Mouse (Mus musculus) intestine, embryonic 14.5 days (tissue): ENCODE data around the gene Rnf41. TPM values are rescaled to one million over a fixed set of nuclear protein-coding genes. Genes with fewer than 3 reads are reported as not detected.
A peak's percentile ranks its signal among the peaks of the same experiment; 100 is the strongest.

ENCODE experiments used
- ATAC-seq: fragments of 200-750 bp; cut with Nextera tagmentation; replicated peaks from 2 replicates; pipeline ENCODE4 v1.8.0; 2017; ENCODE audit warnings: low read depth, moderate number of reproducible peaks, moderate TSS enrichment, moderate library complexity; ENCODE audit not compliant: low FRiP score, low TSS enrichment
- DNase-seq: peaks from one replicate; pipeline ENCODE4 v3.0.0-alpha.2; 2018; ENCODE audit warnings: low spot score
- H3K27ac ChIP-seq: fragments of 300-500 bp; sonication (generic); 2 replicates; pipeline ENCODE4 v1.5.1; 2014; ENCODE audit warnings: low read depth, mild to moderate bottlenecking, control low read depth
- H3K27me3 ChIP-seq: fragments of 300-500 bp; sonication (generic); replicated peaks from 2 replicates; pipeline ENCODE4 v1.6.1; 2014; ENCODE audit warnings: low read length, control low read depth; ENCODE audit not compliant: control insufficient read depth, insufficient read depth
- H3K36me3 ChIP-seq: fragments of 300-500 bp; sonication (generic); 2 replicates; pipeline ENCODE4 v1.6.1; 2014; ENCODE audit warnings: low read length, control low read depth; ENCODE audit not compliant: control insufficient read depth, insufficient read depth
- H3K4me1 ChIP-seq: fragments of 300-500 bp; sonication (generic); replicated peaks from 2 replicates; pipeline ENCODE4 v1.6.1; 2014; ENCODE audit warnings: low read length, control low read depth, mixed read lengths; ENCODE audit not compliant: control insufficient read depth, insufficient read depth
- H3K4me2 ChIP-seq: fragments of 300-500 bp; sonication (generic); 2 replicates; pipeline ENCODE4 v1.6.1; 2014; ENCODE audit warnings: low read length
- H3K4me3 ChIP-seq: fragments of 300-500 bp; sonication (generic); 2 replicates; pipeline ENCODE4 v1.5.1; 2014; ENCODE audit warnings: low read depth, low read length, control low read depth, mixed read lengths
- H3K9ac ChIP-seq: fragments of 300-500 bp; sonication (generic); 2 replicates; pipeline ENCODE4 v1.6.1; 2014; ENCODE audit warnings: mild to moderate bottlenecking, low read length
- H3K9me3 ChIP-seq: fragments of 300-500 bp; sonication (generic); 2 replicates; pipeline ENCODE4 v1.6.1; 2016; ENCODE audit warnings: low read length, control low read depth; ENCODE audit not compliant: control insufficient read depth
- WGBS: fragments of 180-500 bp; shearing (Covaris S2); extraction: QIAGEN DNeasy Blood & Tissue Kit; methylation state at CpG from one replicate; pipeline ENCODE4 v1.1.7; 2014; 5-methylcytosine and 5-hydroxymethylcytosine counted together
- microRNA-seq: library from miRNA; unstranded; fragments of <30 nt; microRNA quantifications from one replicate; pipeline ENCODE4, GENCODE M21; 2016
- polyA plus RNA-seq: library from polyadenylated mRNA; unstranded; fragments of >200 nt; fragmentation: Nextera tagmentation; extraction: Ambion mirVana; gene quantifications from 2 replicates; pipeline ENCODE4 v1.2.1, GENCODE M21; 2014

The Rnf41 gene
- polyA plus RNA-seq, 1 experiment from 2014 or later, result 30.5 TPM

DNA sequence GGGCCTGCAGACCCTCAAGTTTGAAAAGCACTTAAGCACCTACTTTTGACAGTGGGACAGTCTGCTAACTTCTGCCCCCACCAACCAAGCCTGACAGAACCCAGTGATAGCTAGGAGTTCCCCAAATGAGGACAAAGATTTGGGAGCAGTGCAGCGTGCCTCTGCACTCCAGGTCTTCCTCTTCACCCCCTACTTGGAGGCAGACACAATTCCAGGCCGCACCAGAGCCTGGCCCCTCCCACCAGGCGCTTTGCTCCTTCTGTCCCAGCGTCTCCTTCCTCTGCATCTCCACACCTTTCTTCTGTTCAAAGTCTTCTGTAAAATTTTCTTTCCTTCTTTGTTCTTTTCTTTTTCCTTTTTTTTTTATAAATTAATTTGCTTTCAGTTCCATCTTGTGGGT lies 78.3 kb downstream of the Rnf41 start:
- peaks cover 19% of the 10 kb centered on the region for H3K4me1 ChIP-seq
- H3K4me3 ChIP-seq, result 0 out of 2 replicates have a peak overlapping the region, but pooled peaks have one; percentile 6
- no peaks in the 10 kb centered on the region for H3K9me3 ChIP-seq
- H3K27me3 ChIP-seq, result no peaks in the 10 kb centered on the region
- ATAC-seq (no peak), DNase-seq (no peak)
- peak overlapping the region; percentile 23 for H3K9ac ChIP-seq
- peak overlapping the region; percentile 95 for H3K27ac ChIP-seq
- H3K36me3 ChIP-seq, result peaks cover 66% of the 10 kb centered on the region
- WGBS, result 28% methylated on average over 4 of the region's 4 CpGs
- H3K4me2 ChIP-seq, result peak overlapping the region; percentile 31

DNA sequence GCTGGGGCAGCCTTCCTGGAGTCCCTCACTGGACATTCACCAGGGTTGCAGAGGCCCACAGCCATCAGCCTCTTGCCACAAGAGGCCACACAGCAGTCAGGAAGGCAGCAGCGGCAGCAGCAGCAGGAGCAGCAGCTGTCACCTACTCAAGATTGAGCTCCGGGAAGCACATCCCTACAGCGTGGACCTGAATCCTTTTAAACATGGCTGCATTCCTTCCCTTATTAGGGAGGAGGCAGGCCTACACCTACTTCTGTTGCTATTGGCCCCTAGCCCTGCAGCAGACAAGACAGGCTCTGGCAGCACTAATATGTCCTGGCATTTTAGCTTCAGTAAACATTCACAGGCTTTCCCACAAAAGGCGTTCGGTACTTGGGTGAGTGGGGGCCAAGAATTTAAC lies 78.8 kb downstream of the Rnf41 start:
- no peaks in the 10 kb centered on the region for H3K9me3 ChIP-seq
- peak overlapping the region; percentile 97 for H3K9ac ChIP-seq
- DNase-seq (no peak), ATAC-seq (no peak)
- H3K27me3 ChIP-seq, result no peaks in the 10 kb centered on the region
- H3K4me1 ChIP-seq, result peaks cover 23% of the 10 kb centered on the region
- peak overlapping the region; percentile 87 for H3K4me2 ChIP-seq
- H3K27ac ChIP-seq, result peak overlapping the region; percentile 95
- 23% methylated on average over 5 of the region's 5 CpGs for WGBS
- H3K36me3 ChIP-seq, result peaks cover 65% of the 10 kb centered on the region
- 0 out of 2 replicates have a peak overlapping the region, but pooled peaks have one; percentile 6 for H3K4me3 ChIP-seq

DNA sequence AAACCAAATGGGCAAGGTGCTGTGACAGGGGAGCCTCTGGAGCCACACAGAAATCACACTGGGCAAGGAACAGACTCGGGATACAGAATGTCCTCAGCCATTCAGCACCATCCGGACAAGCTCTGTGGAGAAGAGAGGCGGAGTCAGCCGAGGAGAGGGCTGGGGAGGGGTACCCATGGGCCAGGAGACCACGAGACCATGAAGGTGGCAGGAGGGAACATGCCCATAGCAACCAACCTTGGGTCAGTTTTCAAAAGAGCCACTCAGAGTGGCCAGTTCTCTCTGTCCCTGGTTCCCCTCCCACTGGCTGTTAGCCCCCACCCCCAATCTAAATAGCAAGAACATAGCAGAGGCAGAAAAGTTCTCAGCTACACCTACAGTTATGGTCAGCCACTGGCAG lies 79.5 kb downstream of the Rnf41 start:
- 40% methylated on average over 5 of the region's 5 CpGs for WGBS
- H3K4me2 ChIP-seq, result peak overlapping the region; percentile 87

More for the DNA sequence above, 79.5 kb downstream of the Rnf41 start:
- no peaks in the 10 kb centered on the region for H3K27me3 ChIP-seq
- H3K4me3 ChIP-seq, result peak overlapping the region; percentile 99
- peaks cover 59% of the 10 kb centered on the region for H3K36me3 ChIP-seq
- no peaks in the 10 kb centered on the region for H3K9me3 ChIP-seq
- peaks cover 23% of the 10 kb centered on the region for H3K4me1 ChIP-seq
- ATAC-seq, result no peak
- H3K27ac ChIP-seq, result peak overlapping the region; percentile 95
- DNase-seq, result no peak
- H3K9ac ChIP-seq, result peak overlapping the region; percentile 97

Small RNAs within 50 kb of the gene (microRNA-seq; reads per million reads assigned to microRNA genes)
- gene Gm25361 (not detected), gene Gm26308 (not detected), gene Mir6914 (0.34 reads per million), gene Mir6915 (1.7 reads per million, percentile 19 among the genes with 10 or more reads in this experiment), gene Mir8105 (0.93 reads per million, percentile 6 among the genes with 10 or more reads in this experiment)

Other genes with a start within 250 kb of the Rnf41 start
- gene Rbms2, start 231.4 kb upstream of the Rnf41 start, polyA plus RNA-seq, result 25.3 and 31.0 TPM in 2 replicates
- 1.7 TPM in 2 replicates for gene Gls2, start 217.2 kb upstream of the Rnf41 start, polyA plus RNA-seq
- gene Spryd4, start 199.8 kb upstream of the Rnf41 start, polyA plus RNA-seq, result 34.9 and 37.2 TPM in 2 replicates
- not detected in 2 replicates for gene Mip, start 185.8 kb upstream of the Rnf41 start, polyA plus RNA-seq
- 58.1 and 59.5 TPM in 2 replicates for gene Timeless, start 179.6 kb upstream of the Rnf41 start, polyA plus RNA-seq
- gene Apon, start 157.6 kb upstream of the Rnf41 start, polyA plus RNA-seq, result 0.30 TPM in 2 replicates
- 0.15 TPM in 1 of 2 replicates, not detected in the other for gene Apof, start 143.0 kb upstream of the Rnf41 start, polyA plus RNA-seq
- 12.0 and 12.8 TPM in 2 replicates for gene Stat2, start 141.1 kb upstream of the Rnf41 start, polyA plus RNA-seq
- gene Il23a, start 112.9 kb upstream of the Rnf41 start, polyA plus RNA-seq, result 0.77 TPM in 2 replicates
- 32.7 and 35.0 TPM in 2 replicates for gene Pan2, start 108.3 kb upstream of the Rnf41 start, polyA plus RNA-seq
- 308 and 317 TPM in 2 replicates for gene Cnpy2, start 89.2 kb upstream of the Rnf41 start, polyA plus RNA-seq
- gene Cs, start 73.9 kb upstream of the Rnf41 start, polyA plus RNA-seq, result 244 and 254 TPM in 2 replicates
- gene Coq10a, start 42.7 kb upstream of the Rnf41 start, polyA plus RNA-seq, result 11.0 and 15.7 TPM in 2 replicates
- 12.1 and 13.3 TPM in 2 replicates for gene Ankrd52, start 34.5 kb upstream of the Rnf41 start, polyA plus RNA-seq
- 47.6 and 56.7 TPM in 2 replicates for gene Slc39a5, start 10.4 kb upstream of the Rnf41 start, polyA plus RNA-seq
- gene Nabp2, start 165 bp upstream of the Rnf41 start, polyA plus RNA-seq, result 94.7 and 99.1 TPM in 2 replicates
- gene Smarcc2, start 47.6 kb downstream of the Rnf41 start, polyA plus RNA-seq, result 71.9 and 82.2 TPM in 2 replicates
- gene Myl6, start 82.5 kb downstream of the Rnf41 start, polyA plus RNA-seq, result 1,777 and 1,828 TPM in 2 replicates
- gene Myl6b, start 87.0 kb downstream of the Rnf41 start, polyA plus RNA-seq, result 3.1 TPM in 2 replicates
- gene Esyt1, start 114.2 kb downstream of the Rnf41 start, polyA plus RNA-seq, result 27.3 and 28.0 TPM in 2 replicates
- gene Zc3h10, start 136.1 kb downstream of the Rnf41 start, polyA plus RNA-seq, result 11.3 TPM in 2 replicates
- gene Rpl41, start 137.6 kb downstream of the Rnf41 start, polyA plus RNA-seq, result 4,682 and 5,210 TPM in 2 replicates
- 248 and 252 TPM in 2 replicates for gene Pa2g4, start 154.3 kb downstream of the Rnf41 start, polyA plus RNA-seq
- 31.2 and 32.4 TPM in 2 replicates for gene Erbb3, start 178.0 kb downstream of the Rnf41 start, polyA plus RNA-seq
- 1,095 and 1,163 TPM in 2 replicates for gene Rps26, start 215.1 kb downstream of the Rnf41 start, polyA plus RNA-seq
- gene Ikzf4, start 234.3 kb downstream of the Rnf41 start, polyA plus RNA-seq, result 3.0 and 3.2 TPM in 2 replicates